24 mouse cellular contexts compared by ENCODE assay signal in genomic region chr3:108408517-108409008, GRCm38 (mm10). TPM values are rescaled to one million over a fixed set of nuclear protein-coding genes. Genes with fewer than 3 reads are reported as not detected.
A peak's percentile ranks its signal among the peaks of the same experiment; 100 is the strongest.
DNase-seq lines count a peak whose midpoint lies in the region; ATAC-seq lines count a peak whose summit lies in the region.
"Had no signal": no experiment of that assay in that cellular context is flagged by ENCODE, and none has a peak within 500 bp of the region (broad histone marks: within the 10 kb centered on the region; RNA-seq: fewer than 3 reads in every experiment).

No protein-coding gene starts in this region.

- H3K27ac ChIP-seq in kidney, embryonic 16.5 days (ENCODE audit: low read length): no peak overlapping the region
- H3K27ac ChIP-seq in neural tube, embryonic 11.5 days (ENCODE audit: low read depth, low read length): no peak overlapping the region
- H3K27ac ChIP-seq: left cerebral cortex, adult 2 months; limb, embryonic 10.5 days; liver, embryonic 12.5 days had no signal

- H3K4me3 ChIP-seq in kidney, embryonic 16.5 days (ENCODE audit: low read length): no peak overlapping the region
- no peak overlapping the region for H3K4me3 ChIP-seq in neural tube, embryonic 11.5 days (ENCODE audit: low read depth, low read length)
- H3K4me3 ChIP-seq: left cerebral cortex, adult 2 months; limb, embryonic 10.5 days; liver, embryonic 12.5 days had no signal

- peaks cover 54% of the 10 kb centered on the region for H3K4me1 ChIP-seq in kidney, embryonic 16.5 days (ENCODE audit: insufficient read depth, low read length)
- H3K4me1 ChIP-seq in neural tube, embryonic 11.5 days (ENCODE audit: control insufficient read depth, insufficient read depth, low read length): peaks cover 35% of the 10 kb centered on the region
- H3K4me1 ChIP-seq: liver, embryonic 12.5 days had no signal

- no peaks in the 10 kb centered on the region for H3K27me3 ChIP-seq in kidney, embryonic 16.5 days (ENCODE audit: insufficient read depth, low read length)
- H3K27me3 ChIP-seq in neural tube, embryonic 11.5 days (ENCODE audit: control insufficient read depth, insufficient read depth, low read length): no peaks in the 10 kb centered on the region

- peaks cover 12% of the 10 kb centered on the region for H3K9me3 ChIP-seq in kidney, embryonic 16.5 days (ENCODE audit: low read length)
- peaks cover 8% of the 10 kb centered on the region for H3K9me3 ChIP-seq in neural tube, embryonic 11.5 days (ENCODE audit: control insufficient read depth, low read length)

- H3K36me3 ChIP-seq in kidney, embryonic 16.5 days (ENCODE audit: insufficient read depth, low read length): peaks cover 26% of the 10 kb centered on the region
- H3K36me3 ChIP-seq in neural tube, embryonic 11.5 days (ENCODE audit: control insufficient read depth, insufficient read depth, low read length): peaks cover 27% of the 10 kb centered on the region
- H3K36me3 ChIP-seq: G1E had no signal

- H3K9ac ChIP-seq in kidney, embryonic 16.5 days (replicated peaks; ENCODE audit: low read length): no peak overlapping the region
- no peak overlapping the region for H3K9ac ChIP-seq in neural tube, embryonic 11.5 days (ENCODE audit: low read length)
- H3K9ac ChIP-seq: liver, embryonic 12.5 days; lung, embryonic 14.5 days had no signal

- WGBS in kidney, embryonic 16.5 days: 92% methylated on average over 8 of the region's 8 CpGs
- WGBS in neural tube, embryonic 11.5 days: 90% methylated on average over 8 of the region's 8 CpGs

- DNase-seq in cerebellum, postnatal 10 days: peak; percentile 14 to 20
- DNase-seq in cerebellum, adult 9-10 months: no peak
- peak; percentile 69 for DNase-seq in kidney, adult 9 months
- DNase-seq in neural tube, embryonic 11.5 days (ENCODE audit: low spot score): no peak
- DNase-seq in neural tube, embryonic 10.5 days (ENCODE audit: extremely low spot score, low spot score): no peak
- DNase-seq in gastrocnemius, postnatal 25 days: no peak
- no peak for DNase-seq in MN1 (ENCODE audit: low spot score)
- DNase-seq: cerebellum, postnatal 36 days; heart, postnatal 14 days; lung, embryonic 14.5 days; lung, postnatal 4 days; retina, postnatal 1 day; right cerebral cortex, postnatal 4 days; thymus, postnatal 25 days had no signal

- no peak for ATAC-seq in kidney, embryonic 16.5 days (ENCODE audit: low FRiP score, low TSS enrichment)
- ATAC-seq in neural tube, embryonic 11.5 days (ENCODE audit: insufficient read depth, low FRiP score, low TSS enrichment): no peak
- ATAC-seq: CD4-positive, CD25-positive, alpha-beta regulatory T cell, adult 4 months; liver, embryonic 12.5 days had no signal

- no peak overlapping the region for H3K4me2 ChIP-seq in kidney, embryonic 16.5 days (replicated peaks; ENCODE audit: low read depth, low read length)
- peak overlapping the region; percentile 87 for H3K4me2 ChIP-seq in neural tube, embryonic 11.5 days (ENCODE audit: low read depth)
- H3K4me2 ChIP-seq: heart, embryonic 11.5 days; liver, embryonic 12.5 days; lung, embryonic 14.5 days had no signal

RNA-seq across cellular contexts. Expression of gene Celsr2, which starts 6.8 kb away (rescaled TPM):
- polyA plus RNA-seq in kidney, embryonic 16.5 days (2015; fragmentation: Nextera tagmentation; extraction: Ambion mirVana): 21.7 and 22.1 TPM in 2 replicates
- 65.2 and 65.5 TPM in 2 replicates for polyA plus RNA-seq in neural tube, embryonic 11.5 days (2014; fragmentation: Nextera tagmentation; extraction: Ambion mirVana)
- 1 to 10 TPM; 4.8 to 5.9 TPM for total RNA-seq in gastrocnemius, postnatal 25 days (2021)

RNA-seq across cellular contexts. Expression of gene Psrc1, which starts 24.9 kb away (rescaled TPM):
- polyA plus RNA-seq in kidney, embryonic 16.5 days (2015; fragmentation: Nextera tagmentation; extraction: Ambion mirVana): 47.6 and 48.8 TPM in 2 replicates
- polyA plus RNA-seq in neural tube, embryonic 11.5 days (2014; fragmentation: Nextera tagmentation; extraction: Ambion mirVana): 52.0 and 54.0 TPM in 2 replicates
- total RNA-seq in gastrocnemius, postnatal 25 days (2021): under 1 TPM in 1 of 2 experiments, not detected in 1; 0.32 TPM

RNA-seq across cellular contexts. Expression of gene Sars, which starts 36.4 kb away (rescaled TPM):
- 134 and 142 TPM in 2 replicates for polyA plus RNA-seq in kidney, embryonic 16.5 days (2015; fragmentation: Nextera tagmentation; extraction: Ambion mirVana)
- polyA plus RNA-seq in neural tube, embryonic 11.5 days (2014; fragmentation: Nextera tagmentation; extraction: Ambion mirVana): 214 and 216 TPM in 2 replicates
- 100 to 1,000 TPM; 105 to 114 TPM for total RNA-seq in gastrocnemius, postnatal 25 days (2021)

RNA-seq across cellular contexts. Expression of gene Mybphl, which starts 43.9 kb away (rescaled TPM):
- 0.14 TPM in 1 of 2 replicates, not detected in the other for polyA plus RNA-seq in kidney, embryonic 16.5 days (2015; fragmentation: Nextera tagmentation; extraction: Ambion mirVana)
- polyA plus RNA-seq in neural tube, embryonic 11.5 days (2014; fragmentation: Nextera tagmentation; extraction: Ambion mirVana): 0.19 and 0.31 TPM in 2 replicates
- total RNA-seq in gastrocnemius, postnatal 25 days (2021): not detected
- total RNA-seq: adrenal gland, adult 18-20 months; G1E had no signal
- polyA plus RNA-seq: CD4-positive, CD25-positive, alpha-beta regulatory T cell, adult 4 months; G1E; gonadal fat pad, adult 2 months; intestine, embryonic 14.5 days had no signal

Comparison
In these comparisons a context has a peak if more than half of its experiments do, and no peak if none do; other contexts are left out.
1. DNase-seq: peak in cerebellum, postnatal 10 days (2 of 2) and kidney, adult 9 months (single experiment); none in cerebellum, adult 9-10 months (single experiment), neural tube, embryonic 11.5 days (single experiment), neural tube, embryonic 10.5 days (single experiment), gastrocnemius, postnatal 25 days (single experiment) and MN1 (single experiment).